Mouse (Mus musculus): Measurements from ENCODE around the gene Aipl1. TPM values are rescaled to one million over a fixed set of nuclear protein-coding genes. Genes with fewer than 3 reads are reported as not detected.

The Aipl1 gene
- polyA plus RNA-seq, 1 experiment = 0.21 TPM

DNA sequence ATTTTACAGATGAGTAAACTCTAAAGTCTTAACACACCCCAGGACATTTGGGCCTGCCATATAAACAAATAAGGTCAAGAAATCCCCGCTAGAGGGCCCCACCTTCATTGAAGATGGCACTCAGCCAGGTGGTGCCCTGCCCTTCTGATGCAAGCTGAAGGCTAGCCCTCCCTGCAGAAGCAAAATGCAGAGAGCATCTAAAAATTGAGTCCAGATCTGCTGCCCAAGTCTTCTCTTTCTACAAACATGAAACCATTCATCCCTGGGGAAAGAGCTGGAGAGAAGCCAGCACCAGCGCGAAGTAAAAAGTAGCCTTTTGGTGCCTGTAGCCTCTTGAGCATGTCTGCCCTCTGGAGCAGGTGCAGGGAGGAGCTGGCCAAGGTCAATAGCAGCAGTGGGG is 40.7 kb upstream of the Aipl1 start:
- Histone ChIP-seq H3K79me3 (ENCODE audit: low read depth) (no peaks in the 10 kb centered on the region), H3K4me3 (ENCODE audit: insufficient read depth, poor library complexity, severe bottlenecking) (no peak overlapping the region), H3ac (ENCODE audit: control insufficient read depth, insufficient read length, low read depth) (no peak overlapping the region), H3K79me2 (ENCODE audit: control insufficient read depth, insufficient read depth) (no peaks in the 10 kb centered on the region), H3K36me3 (ENCODE audit: control insufficient read depth, insufficient read depth) (no peaks in the 10 kb centered on the region), H3K27me3 (ENCODE audit: control insufficient read depth, insufficient read depth, insufficient read length) (peaks cover 5% of the 10 kb centered on the region)
- TF ChIP-seq CEBPB (IDR thresholded peaks at IDR 0.05; ENCODE audit: low read depth) = no peak
- no peak for TF ChIP-seq MAX (IDR thresholded peaks at IDR 0.05)
- no peak for TF ChIP-seq CTCF (IDR thresholded peaks at IDR 0.05; ENCODE audit: control insufficient read depth, insufficient read depth, insufficient read length)
- no peak for TF ChIP-seq MYOD1 (IDR thresholded peaks at IDR 0.05; ENCODE audit: control insufficient read depth, insufficient read length, low read depth)
- TF ChIP-seq MYOG (IDR thresholded peaks at IDR 0.05; ENCODE audit: control insufficient read depth, extremely low read depth, insufficient read length) = no peak
- TF ChIP-seq USF1 (IDR thresholded peaks at IDR 0.05; ENCODE audit: low read depth) = no peak
- TF ChIP-seq FOSL1 (IDR thresholded peaks at IDR 0.05; ENCODE audit: insufficient read depth, low read length, poor library complexity, severe bottlenecking) = no peak

DNA sequence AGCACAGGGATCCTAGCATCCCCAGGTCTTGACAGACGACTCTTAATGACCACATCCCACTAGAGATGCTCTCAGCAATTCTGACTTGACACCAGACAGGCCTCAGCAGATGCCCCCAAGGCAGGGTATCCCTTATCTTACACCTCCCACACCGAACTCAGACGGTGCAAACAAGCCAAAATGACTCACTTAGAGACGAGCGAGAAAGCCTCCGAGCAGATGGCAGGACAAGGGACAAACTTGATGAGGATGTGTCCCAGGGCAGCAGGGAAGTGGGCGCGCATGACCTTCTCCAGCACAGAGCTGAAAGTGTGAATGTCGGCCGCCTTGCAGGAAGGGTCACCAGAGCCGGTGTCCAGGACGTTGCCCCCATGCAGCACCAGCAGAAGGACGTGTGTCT is 36.9 kb upstream of the Aipl1 start:
- Histone ChIP-seq H3K79me3 (ENCODE audit: low read depth) (no peaks in the 10 kb centered on the region), H3K27me3 (ENCODE audit: control insufficient read depth, insufficient read depth, insufficient read length) (peaks cover 9% of the 10 kb centered on the region)
- TF ChIP-seq CTCF (IDR thresholded peaks at IDR 0.05; ENCODE audit: control insufficient read depth, insufficient read depth, insufficient read length) (no peak), CEBPB (IDR thresholded peaks at IDR 0.05; ENCODE audit: low read depth) (no peak), USF1 (IDR thresholded peaks at IDR 0.05; ENCODE audit: low read depth) (no peak), MYOG (IDR thresholded peaks at IDR 0.05; ENCODE audit: control insufficient read depth, extremely low read depth, insufficient read length) (no peak), MYOD1 (IDR thresholded peaks at IDR 0.05; ENCODE audit: control insufficient read depth, insufficient read length, low read depth) (no peak), FOSL1 (IDR thresholded peaks at IDR 0.05; ENCODE audit: insufficient read depth, low read length, poor library complexity, severe bottlenecking) (no peak), MAX (IDR thresholded peaks at IDR 0.05) (no peak)

GRCm38 (mm10) chr11:72072331-72072905 is 35.1 kb upstream of the Aipl1 start:
- Histone ChIP-seq H3K4me3 (ENCODE audit: insufficient read depth, poor library complexity, severe bottlenecking) (no peak overlapping the region), H3K27me3 (ENCODE audit: control insufficient read depth, insufficient read depth, insufficient read length) (peaks cover 15% of the 10 kb centered on the region), H3ac (ENCODE audit: control insufficient read depth, insufficient read length, low read depth) (no peak overlapping the region), H3K79me3 (ENCODE audit: low read depth) (no peaks in the 10 kb centered on the region), H3K79me2 (ENCODE audit: control insufficient read depth, insufficient read depth) (no peaks in the 10 kb centered on the region), H3K36me3 (ENCODE audit: control insufficient read depth, insufficient read depth) (no peaks in the 10 kb centered on the region)
- TF ChIP-seq CEBPB (IDR thresholded peaks at IDR 0.05; ENCODE audit: low read depth) (no peak), FOSL1 (IDR thresholded peaks at IDR 0.05; ENCODE audit: insufficient read depth, low read length, poor library complexity, severe bottlenecking) (no peak), CTCF (IDR thresholded peaks at IDR 0.05; ENCODE audit: control insufficient read depth, insufficient read depth, insufficient read length) (no peak), MAX (IDR thresholded peaks at IDR 0.05) (no peak)

More for the DNA sequence above, 36.9 kb upstream of the Aipl1 start:
- Histone ChIP-seq H3ac (ENCODE audit: control insufficient read depth, insufficient read length, low read depth) (no peak overlapping the region), H3K79me2 (ENCODE audit: control insufficient read depth, insufficient read depth) (no peaks in the 10 kb centered on the region), H3K36me3 (ENCODE audit: control insufficient read depth, insufficient read depth) (no peaks in the 10 kb centered on the region), H3K4me3 (ENCODE audit: insufficient read depth, poor library complexity, severe bottlenecking) (no peak overlapping the region)

DNA sequence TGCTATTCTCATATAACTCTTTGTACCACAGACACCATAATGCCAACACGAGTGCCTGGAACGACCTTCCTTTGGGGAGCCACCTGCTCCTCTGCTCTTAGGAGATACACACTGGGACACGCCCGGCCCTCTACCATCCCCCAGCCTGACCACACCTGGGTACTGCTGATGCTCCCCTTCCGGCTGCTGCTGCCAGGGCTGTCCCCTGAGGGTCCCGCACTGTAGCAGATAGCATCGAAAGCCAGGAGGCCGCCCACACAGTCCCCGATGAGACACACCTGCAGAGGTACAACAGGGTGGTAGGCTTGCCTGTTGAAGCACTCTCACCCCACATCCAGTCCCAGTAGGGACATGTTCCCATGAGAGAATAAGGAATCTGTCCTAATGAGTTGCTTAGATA is 33.4 kb upstream of the Aipl1 start:
- TF ChIP-seq MYOD1 (IDR thresholded peaks at IDR 0.05; ENCODE audit: control insufficient read depth, insufficient read length, low read depth) (no peak), CTCF (IDR thresholded peaks at IDR 0.05; ENCODE audit: control insufficient read depth, insufficient read depth, insufficient read length) (no peak), MYOG (IDR thresholded peaks at IDR 0.05; ENCODE audit: control insufficient read depth, extremely low read depth, insufficient read length) (no peak), USF1 (IDR thresholded peaks at IDR 0.05; ENCODE audit: low read depth) (no peak), MAX (IDR thresholded peaks at IDR 0.05) (no peak), FOSL1 (IDR thresholded peaks at IDR 0.05; ENCODE audit: insufficient read depth, low read length, poor library complexity, severe bottlenecking) (no peak), CEBPB (IDR thresholded peaks at IDR 0.05; ENCODE audit: low read depth) (no peak)
- H3K27me3 ChIP-seq (ENCODE audit: control insufficient read depth, insufficient read depth, insufficient read length) = peaks cover 10% of the 10 kb centered on the region
- H3ac ChIP-seq (ENCODE audit: control insufficient read depth, insufficient read length, low read depth) = no peak overlapping the region
- no peaks in the 10 kb centered on the region for H3K79me2 ChIP-seq (ENCODE audit: control insufficient read depth, insufficient read depth)
- H3K79me3 ChIP-seq (ENCODE audit: low read depth) = no peaks in the 10 kb centered on the region
- no peak overlapping the region for H3K4me3 ChIP-seq (ENCODE audit: insufficient read depth, poor library complexity, severe bottlenecking)
- no peaks in the 10 kb centered on the region for H3K36me3 ChIP-seq (ENCODE audit: control insufficient read depth, insufficient read depth)

- Histone ChIP-seq H3K79me3 (ENCODE audit: low read depth) (no peaks in the 10 kb centered on the region), H3K79me2 (ENCODE audit: control insufficient read depth, insufficient read depth) (no peaks in the 10 kb centered on the region), H3ac (ENCODE audit: control insufficient read depth, insufficient read length, low read depth) (no peak overlapping the region), H3K4me3 (ENCODE audit: insufficient read depth, poor library complexity, severe bottlenecking) (no peak overlapping the region), H3K27me3 (ENCODE audit: control insufficient read depth, insufficient read depth, insufficient read length) (peaks cover 15% of the 10 kb centered on the region), H3K36me3 (ENCODE audit: control insufficient read depth, insufficient read depth) (no peaks in the 10 kb centered on the region)
- TF ChIP-seq CEBPB (IDR thresholded peaks at IDR 0.05; ENCODE audit: low read depth) (no peak), MYOG (IDR thresholded peaks at IDR 0.05; ENCODE audit: control insufficient read depth, extremely low read depth, insufficient read length) (no peak), FOSL1 (IDR thresholded peaks at IDR 0.05; ENCODE audit: insufficient read depth, low read length, poor library complexity, severe bottlenecking) (no peak), USF1 (IDR thresholded peaks at IDR 0.05; ENCODE audit: low read depth) (no peak), MAX (IDR thresholded peaks at IDR 0.05) (no peak), CTCF (IDR thresholded peaks at IDR 0.05; ENCODE audit: control insufficient read depth, insufficient read depth, insufficient read length) (no peak), MYOD1 (IDR thresholded peaks at IDR 0.05; ENCODE audit: control insufficient read depth, insufficient read length, low read depth) (no peak)
Observed at GRCm38 (mm10) chr11:72068026-72068425, 30.7 kb upstream of the Aipl1 start.

GRCm38 (mm10) chr11:72067326-72067725 is 30.0 kb upstream of the Aipl1 start:
- H3K36me3 ChIP-seq (ENCODE audit: control insufficient read depth, insufficient read depth) = no peaks in the 10 kb centered on the region
- H3K27me3 ChIP-seq (ENCODE audit: control insufficient read depth, insufficient read depth, insufficient read length) = peaks cover 15% of the 10 kb centered on the region
- TF ChIP-seq MAX (IDR thresholded peaks at IDR 0.05) (no peak), CTCF (IDR thresholded peaks at IDR 0.05; ENCODE audit: control insufficient read depth, insufficient read depth, insufficient read length) (no peak)
- no peaks in the 10 kb centered on the region for H3K79me3 ChIP-seq (ENCODE audit: low read depth)
- H3ac ChIP-seq (ENCODE audit: control insufficient read depth, insufficient read length, low read depth) = no peak overlapping the region
- no peak overlapping the region for H3K4me3 ChIP-seq (ENCODE audit: insufficient read depth, poor library complexity, severe bottlenecking)
- H3K79me2 ChIP-seq (ENCODE audit: control insufficient read depth, insufficient read depth) = no peaks in the 10 kb centered on the region
